Mouse (Mus musculus) right cerebral cortex, adult 2 months (tissue): Measurements from ENCODE around the gene Scgb2b2.

Source experiments
- DNase-seq, 2 experiments: peaks; one replicate each; pipeline ENCODE4 v3.0.0; 2021 to 2022; ENCODE audit warnings: low spot score in 2 of 2

Scgb2b2 gene

GRCm38 (mm10) chr7:31290208-31290607 lies at the start of gene Scgb2b2:
TSS of gene Scgb2b2 (plus strand) at chr7:31290508.
- no peak for DNase-seq

DNA sequence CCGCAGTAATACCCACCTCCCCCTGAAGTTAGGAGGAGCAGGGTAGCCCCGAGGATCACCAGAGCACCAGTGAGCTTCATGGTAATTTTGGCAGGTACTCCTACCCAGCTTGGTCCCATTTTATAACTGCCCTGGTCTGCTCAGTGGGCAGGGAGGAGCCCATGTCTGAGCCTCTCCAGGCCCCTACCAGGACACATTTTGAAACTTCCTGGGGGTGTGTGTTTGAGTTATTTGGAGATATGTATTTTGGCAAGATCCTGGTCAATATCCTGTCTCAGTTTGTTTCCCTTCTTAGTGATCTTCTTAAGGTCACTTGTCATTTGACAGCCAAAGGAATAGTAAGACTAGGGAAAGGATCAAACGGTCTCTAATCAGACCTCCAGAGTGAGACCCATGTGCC lies 1.4 kb downstream of the Scgb2b2 start, which contains the start of gene Scgb1b2:
TSS of gene Scgb1b2 (minus strand) at position 101 of the 400 bp plus-strand sequence.
- DNase-seq = no peak
